Mouse (Mus musculus): ENCODE measurements around the gene Cyb561.

The Cyb561 gene

GRCm38 (mm10) chr11:105927065-105928030, 25.8 kb downstream of the Cyb561 start:
- peak; percentile 36; the same call in 1 of the 2 replicates for ATAC-seq (ENCODE audit: insufficient number of reproducible peaks, low FRiP score, low TSS enrichment)

DNA sequence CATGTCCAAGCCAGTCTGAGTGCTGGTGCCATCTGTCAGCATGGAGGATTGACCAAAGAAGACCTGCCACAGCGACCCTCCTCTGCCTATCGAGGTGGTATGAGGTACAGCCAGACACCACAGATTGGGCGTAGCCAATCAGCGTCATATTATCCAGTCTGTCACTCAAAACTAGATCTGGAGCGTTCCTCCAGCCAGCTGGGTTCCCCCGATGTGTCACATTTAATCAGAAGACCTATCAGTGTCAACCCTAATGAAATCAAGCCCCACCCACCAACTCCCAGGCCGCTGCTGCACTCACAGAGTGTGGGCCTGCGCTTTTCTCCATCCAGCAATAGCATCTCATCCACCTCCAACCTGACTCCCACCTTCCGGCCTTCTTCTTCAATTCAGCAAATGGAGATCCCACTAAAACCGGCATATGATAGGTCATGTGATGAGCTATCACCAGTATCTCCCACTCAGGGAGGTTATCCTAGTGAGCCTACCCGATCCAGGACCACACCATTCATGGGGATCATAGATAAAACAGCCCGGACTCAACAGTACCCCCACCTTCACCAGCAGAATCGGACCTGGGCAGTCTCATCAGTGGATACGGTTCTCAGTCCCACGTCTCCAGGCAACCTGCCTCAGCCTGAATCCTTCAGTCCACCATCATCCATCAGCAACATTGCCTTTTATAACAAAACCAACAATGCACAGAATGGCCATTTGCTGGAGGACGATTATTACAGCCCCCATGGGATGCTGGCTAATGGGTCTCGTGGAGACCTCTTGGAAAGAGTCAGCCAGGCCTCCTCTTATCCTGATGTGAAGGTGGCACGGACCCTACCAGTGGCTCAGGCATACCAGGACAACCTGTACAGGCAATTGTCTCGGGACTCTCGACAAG, 30.1 kb downstream of the Cyb561 start:
- ATAC-seq (ENCODE audit: insufficient number of reproducible peaks, low FRiP score, low TSS enrichment) = no peak

- no peak for ATAC-seq (ENCODE audit: insufficient number of reproducible peaks, low FRiP score, low TSS enrichment)
These were observed 31.9 kb downstream of the Cyb561 start for GRCm38 (mm10) chr11:105921275-105921674.

DNA sequence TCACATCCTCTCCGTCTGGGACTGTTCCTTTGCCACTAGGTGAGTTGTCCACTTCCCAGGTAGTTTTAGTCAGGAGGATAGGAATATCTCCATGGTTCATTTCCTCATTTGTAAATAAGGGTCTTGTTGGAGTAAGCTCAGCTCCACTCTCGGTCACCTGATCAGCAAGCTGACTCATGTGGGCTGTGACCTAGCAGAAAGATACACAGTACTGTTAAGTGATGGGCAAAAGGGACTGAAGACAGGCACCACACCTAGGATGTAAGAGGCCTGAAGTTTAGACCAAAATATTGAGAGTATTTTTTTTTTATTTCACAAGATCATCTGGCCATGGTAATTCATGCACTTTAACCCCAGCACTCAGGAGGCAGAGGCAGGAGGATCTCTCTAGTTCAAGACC, 32.3 kb downstream of the Cyb561 start:
- ATAC-seq (ENCODE audit: insufficient number of reproducible peaks, low FRiP score, low TSS enrichment) = no peak

GRCm38 (mm10) chr11:105920098-105920785, 32.9 kb downstream of the Cyb561 start:
- ATAC-seq (ENCODE audit: insufficient number of reproducible peaks, low FRiP score, low TSS enrichment) = no peak

DNA sequence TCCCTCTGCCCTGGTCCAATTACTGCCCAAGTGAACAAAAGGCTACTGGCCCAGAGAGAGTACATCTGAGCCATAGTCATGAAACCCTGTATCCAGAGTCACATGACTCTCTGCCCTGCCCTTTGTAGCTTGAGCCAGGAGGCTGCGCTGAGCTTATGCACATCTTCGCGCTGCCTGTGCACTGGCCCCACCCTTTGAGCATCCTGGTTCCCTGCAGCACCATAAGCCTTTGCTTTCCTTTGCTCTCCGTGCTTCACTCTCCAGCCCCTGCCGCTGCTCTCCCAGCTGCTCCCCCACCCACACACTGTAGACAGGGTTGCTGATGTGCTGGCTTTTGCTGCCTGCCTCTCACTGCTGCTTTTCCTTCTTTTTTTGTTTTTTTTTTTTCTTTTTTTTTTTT, 39.6 kb downstream of the Cyb561 start:
- ATAC-seq (ENCODE audit: insufficient number of reproducible peaks, low FRiP score, low TSS enrichment) = no peak

- ATAC-seq (ENCODE audit: insufficient number of reproducible peaks, low FRiP score, low TSS enrichment) = peak; percentile 40; the same call in 1 of the 2 replicates
These were observed 41.4 kb downstream of the Cyb561 start for GRCm38 (mm10) chr11:105911592-105912375.

DNA sequence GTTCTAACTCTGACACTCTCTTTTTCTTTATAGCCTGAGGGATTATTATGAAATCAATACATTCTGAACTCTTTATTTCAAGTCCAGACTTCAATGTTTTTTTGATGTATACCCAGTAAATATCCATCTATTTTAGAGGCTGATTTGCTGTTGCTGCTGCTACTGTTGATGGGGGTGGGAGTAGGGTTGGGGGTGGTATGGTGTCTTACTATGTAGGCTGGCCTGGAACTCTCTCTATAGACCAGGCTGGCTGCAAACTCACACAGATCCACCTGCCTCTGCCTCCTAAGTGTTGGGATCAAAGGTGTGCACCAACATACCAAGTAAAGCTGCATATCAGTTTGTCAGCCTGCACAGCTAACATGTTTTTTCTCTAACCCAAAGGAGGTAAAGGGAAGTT, 42.0 kb downstream of the Cyb561 start:
- ATAC-seq (ENCODE audit: insufficient number of reproducible peaks, low FRiP score, low TSS enrichment) = no peak

GRCm38 (mm10) chr11:105909617-105910016, 43.5 kb downstream of the Cyb561 start:
- no peak for ATAC-seq (ENCODE audit: insufficient number of reproducible peaks, low FRiP score, low TSS enrichment)

GRCm38 (mm10) chr11:105908926-105909325, 44.2 kb downstream of the Cyb561 start:
- no peak for ATAC-seq (ENCODE audit: insufficient number of reproducible peaks, low FRiP score, low TSS enrichment)

GRCm38 (mm10) chr11:105907381-105907780, 45.8 kb downstream of the Cyb561 start:
- ATAC-seq (ENCODE audit: insufficient number of reproducible peaks, low FRiP score, low TSS enrichment) = no peak

- no peak for ATAC-seq (ENCODE audit: insufficient number of reproducible peaks, low FRiP score, low TSS enrichment)
These were observed 47.5 kb downstream of the Cyb561 start for GRCm38 (mm10) chr11:105905529-105906213.

GRCm38 (mm10) chr11:105902956-105903355, 50.2 kb downstream of the Cyb561 start:
- no peak for ATAC-seq (ENCODE audit: insufficient number of reproducible peaks, low FRiP score, low TSS enrichment)

DNA sequence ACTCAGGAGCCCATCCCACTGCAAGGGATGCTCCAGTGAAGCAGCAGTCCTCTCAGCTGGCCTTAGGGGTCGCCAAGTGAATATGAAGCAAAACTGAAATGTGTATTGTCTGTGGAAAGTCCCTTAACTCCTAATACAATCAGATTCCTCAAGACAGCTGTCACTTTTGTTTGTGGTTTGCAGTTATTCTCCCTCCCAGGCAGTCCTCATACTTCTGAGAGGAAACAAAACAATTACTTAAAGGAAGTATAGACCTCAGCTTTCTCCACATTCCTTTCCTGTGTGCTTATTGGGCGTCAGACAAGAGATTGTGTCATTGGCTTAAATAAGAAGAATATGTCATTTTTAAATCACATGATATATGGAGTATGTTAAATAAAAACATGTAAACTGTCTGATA, 51.6 kb downstream of the Cyb561 start:
- ATAC-seq (ENCODE audit: insufficient number of reproducible peaks, low FRiP score, low TSS enrichment) = no peak

GRCm38 (mm10) chr11:105899151-105899550, 54.0 kb downstream of the Cyb561 start:
- ATAC-seq (ENCODE audit: insufficient number of reproducible peaks, low FRiP score, low TSS enrichment) = no peak

- no peak for ATAC-seq (ENCODE audit: insufficient number of reproducible peaks, low FRiP score, low TSS enrichment)
These were observed 65.9 kb downstream of the Cyb561 start for GRCm38 (mm10) chr11:105887281-105887680.

- no peak for ATAC-seq (ENCODE audit: insufficient number of reproducible peaks, low FRiP score, low TSS enrichment)
These were observed 67.6 kb downstream of the Cyb561 start for GRCm38 (mm10) chr11:105885558-105885957.
